Mouse (Mus musculus) layer of hippocampus, adult 9-10 months (tissue): Measurements from ENCODE around the gene Lyg2.

Experiments used
- DNase-seq: peaks from one replicate; pipeline ENCODE4 v3.0.0; 2022; ENCODE audit warnings: low spot score

Gene Lyg2

DNA sequence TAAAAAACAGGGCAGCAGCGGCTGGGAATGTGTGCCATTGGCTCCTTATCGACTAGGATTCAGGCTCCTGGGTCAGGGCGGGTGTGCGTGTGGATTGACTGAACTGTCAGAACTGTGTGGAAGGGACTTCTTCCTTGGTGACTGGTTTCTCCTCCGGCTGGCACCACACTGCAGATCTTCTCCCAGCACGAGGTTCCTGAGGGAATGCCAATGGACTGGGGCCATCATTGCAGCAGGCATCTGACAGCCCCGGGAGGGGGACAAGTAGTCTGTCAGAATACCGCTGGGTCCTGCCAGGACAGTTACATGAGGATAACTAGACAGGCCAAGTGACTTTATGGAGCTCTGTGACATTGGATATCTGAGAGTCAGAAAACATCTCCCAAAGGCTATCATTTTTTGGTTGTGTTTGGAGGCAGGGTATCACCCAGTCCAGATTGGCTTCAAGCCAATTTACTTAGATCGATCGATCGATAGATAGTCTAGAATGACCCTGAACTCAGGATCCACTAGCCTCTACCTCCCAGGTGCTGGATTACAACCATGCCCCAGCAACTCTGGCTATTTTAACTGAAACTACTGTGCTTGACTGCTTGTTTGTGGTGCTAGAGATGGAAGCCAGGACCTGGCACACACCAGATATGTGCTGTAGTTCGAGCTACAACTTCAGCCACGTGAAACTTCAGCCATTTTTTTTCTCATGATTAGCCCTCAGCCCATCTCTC, 38.4 kb downstream of the Lyg2 start:
- DNase-seq: no peak

GRCm38 (mm10) chr1:37873157-37873556, 43.1 kb downstream of the Lyg2 start:
- no peak for DNase-seq

- peak; percentile 45 for DNase-seq
Measured at GRCm38 (mm10) chr1:37872131-37873067, 43.9 kb downstream of the Lyg2 start.

- DNase-seq: no peak
Measured at GRCm38 (mm10) chr1:37871704-37872103, 44.6 kb downstream of the Lyg2 start, which contains the start of gene Lipt1. Lipt1 (plus strand) TSS chr1:37871738.

DNA sequence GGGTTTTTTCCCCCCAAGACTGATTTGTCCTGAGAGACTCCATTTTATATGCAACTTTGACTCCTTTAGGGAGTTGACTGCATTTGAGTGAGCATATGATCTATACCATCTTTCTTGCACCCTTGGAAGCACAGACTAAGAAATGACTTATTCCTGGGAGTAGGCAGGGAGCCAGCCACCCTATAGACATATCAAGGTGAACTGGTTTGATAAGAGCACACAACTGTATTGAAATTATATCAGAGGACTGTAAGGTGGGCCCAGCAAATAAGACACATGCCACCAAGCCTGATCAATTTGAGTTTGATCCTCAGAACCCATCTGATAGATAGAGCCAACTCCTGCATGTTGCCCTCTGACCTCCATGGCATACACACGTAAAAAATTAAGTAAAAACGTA, 46.9 kb downstream of the Lyg2 start:
- no peak for DNase-seq

DNA sequence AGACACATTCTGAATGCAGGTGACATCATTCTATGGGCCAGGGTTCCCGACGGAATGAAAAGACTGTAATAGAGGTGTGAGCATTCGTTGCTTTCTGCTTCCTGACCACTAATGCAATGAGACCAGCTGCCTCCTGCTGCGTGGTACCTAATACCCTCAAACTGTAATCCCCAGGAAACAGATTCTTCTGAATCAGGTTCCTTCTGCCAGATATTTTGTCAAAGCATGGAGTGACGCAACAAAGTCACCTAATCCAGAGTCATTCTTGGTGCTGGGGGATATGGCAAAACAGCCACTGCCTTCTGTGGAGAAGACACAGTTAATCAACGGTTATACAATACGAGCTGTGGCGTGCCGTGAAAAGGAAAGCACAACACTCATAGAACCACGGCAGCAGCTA, 47.7 kb downstream of the Lyg2 start:
- DNase-seq: no peak

DNA sequence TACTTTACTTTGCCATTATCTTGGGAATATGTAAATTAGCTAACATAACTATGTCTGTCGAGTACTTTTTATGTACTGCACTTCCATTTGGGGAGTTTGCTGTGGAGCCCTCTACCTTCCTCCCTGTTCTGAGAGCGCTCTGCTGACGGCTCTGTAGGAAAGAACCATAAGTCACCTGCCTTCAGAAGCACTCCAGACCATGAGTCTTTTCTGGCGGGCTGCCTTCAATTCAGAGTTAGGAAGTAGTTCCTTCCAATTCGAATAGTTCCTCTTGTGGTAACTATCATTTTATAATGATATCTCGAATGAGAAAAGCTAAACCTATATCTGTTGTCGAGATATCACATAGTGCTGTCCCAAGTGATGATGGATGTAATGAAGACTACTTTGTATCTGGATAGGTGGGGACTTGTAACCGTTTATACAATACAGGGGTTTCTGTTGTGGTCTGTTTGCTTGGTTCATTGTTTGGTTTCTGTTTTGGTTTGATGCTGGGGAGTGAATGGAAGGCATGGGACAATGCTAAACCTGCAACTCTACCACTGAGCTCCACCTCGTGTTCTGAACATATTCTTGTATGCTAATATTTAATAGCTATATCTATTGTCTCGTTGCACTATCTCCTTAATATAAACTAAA, 48.5 kb downstream of the Lyg2 start:
- no peak for DNase-seq

GRCm38 (mm10) chr1:37867056-37867455, 49.2 kb downstream of the Lyg2 start:
- peak; percentile 32 for DNase-seq

DNA sequence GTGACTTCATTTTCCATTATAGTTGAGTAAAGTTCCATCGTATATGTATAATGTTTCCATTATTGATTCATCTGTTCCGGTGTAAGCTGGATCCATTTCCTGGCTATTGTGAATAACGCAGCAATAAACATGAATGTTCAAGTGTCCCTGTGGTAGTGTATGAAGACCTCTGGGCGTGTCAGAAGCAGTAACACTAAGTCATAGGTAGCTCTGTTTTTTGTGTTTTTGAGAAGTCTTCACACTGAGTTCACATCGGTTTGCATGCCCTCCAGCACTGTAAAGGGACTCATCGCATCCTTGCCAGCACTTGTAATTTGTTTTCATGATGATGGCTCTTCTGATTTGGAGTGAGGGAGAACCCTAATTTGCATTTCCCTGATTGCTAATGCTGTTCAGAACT, 50.0 kb downstream of the Lyg2 start, which contains the start of gene Tsga10:
Gene Tsga10 (minus strand): TSS at position 144 of the 400 bp plus-strand sequence.
- DNase-seq: no peak

DNA sequence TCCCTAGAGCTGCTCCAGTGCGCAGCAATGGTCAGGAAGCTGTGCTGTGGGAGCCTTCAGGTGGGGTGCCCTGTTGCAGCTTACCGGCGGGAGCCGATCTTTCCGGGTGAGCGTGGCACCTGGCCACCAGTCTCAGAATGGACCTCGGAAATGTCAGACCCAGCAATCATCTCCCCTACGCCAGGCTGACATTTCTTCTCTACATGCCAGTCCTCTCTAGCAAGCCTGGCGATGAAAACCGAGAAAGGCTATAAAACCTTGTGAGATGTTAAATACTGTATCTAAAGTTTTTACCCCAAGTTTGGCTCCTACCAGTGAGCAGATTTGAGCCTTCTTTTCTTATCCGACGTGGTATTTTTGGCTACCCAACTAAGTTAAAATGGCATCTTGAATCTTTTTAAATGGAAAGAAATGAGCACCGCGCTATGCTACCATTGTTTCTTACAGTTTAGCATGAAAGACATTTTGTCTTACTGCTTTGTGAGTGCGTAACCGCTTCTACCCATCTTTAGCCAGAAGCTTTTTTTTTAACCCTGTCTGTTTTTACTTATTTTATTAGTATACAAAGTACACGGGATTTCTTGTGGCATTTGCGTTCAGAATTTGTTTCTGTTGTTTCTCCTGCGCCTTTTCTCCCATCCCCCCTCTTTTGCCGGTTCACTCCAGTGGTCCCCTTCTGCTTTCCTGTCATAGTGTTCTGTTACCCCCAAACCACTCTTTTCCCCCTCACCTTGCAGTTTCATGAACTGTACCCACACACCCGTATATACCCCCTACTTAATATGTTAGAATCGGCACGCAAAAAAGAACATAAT, 50.7 kb downstream of the Lyg2 start:
- DNase-seq: no peak

- peak; percentile 95 for DNase-seq
Measured at GRCm38 (mm10) chr1:37864511-37865400, 51.5 kb downstream of the Lyg2 start.
